ENCODE assay signal across 10 mouse cellular contexts in genomic region chr4:43979746-43980145, GRCm38 (mm10). TPM values are rescaled to one million over a fixed set of nuclear protein-coding genes. Genes with fewer than 3 reads are reported as not detected.
DNase-seq lines count a peak whose midpoint lies in the region; ATAC-seq lines count a peak whose summit lies in the region.
"Had no signal": no experiment of that assay in that cellular context is flagged by ENCODE, and none has a peak within 500 bp of the region (broad histone marks: within the 10 kb centered on the region; RNA-seq: fewer than 3 reads in every experiment).

No protein-coding gene starts in this region.

- WGBS in liver, embryonic 11.5 days, result 98% methylated on average over 3 of the region's 3 CpGs
- WGBS in forebrain, embryonic 11.5 days, result 80% methylated on average over 3 of the region's 3 CpGs

- no peak overlapping the region for H3K4me2 ChIP-seq in liver, embryonic 11.5 days
- H3K4me2 ChIP-seq in forebrain, embryonic 11.5 days (ENCODE audit: low read depth, low read length, severe bottlenecking), result no peak overlapping the region
- H3K4me2 ChIP-seq: neural tube, embryonic 12.5 days had no signal

- no peaks in the 10 kb centered on the region for H3K27me3 ChIP-seq in liver, embryonic 11.5 days (replicated peaks; ENCODE audit: control insufficient read depth, insufficient read depth, low read length)
- H3K27me3 ChIP-seq in forebrain, embryonic 11.5 days (ENCODE audit: control insufficient read depth, insufficient read depth, low read length), result peaks cover 3% of the 10 kb centered on the region; the same call in 1 of the 2 replicates
- H3K27me3 ChIP-seq: neural tube, embryonic 12.5 days had no signal

- no peak overlapping the region for H3K9ac ChIP-seq in liver, embryonic 11.5 days (ENCODE audit: low read depth, low read length)
- no peak overlapping the region for H3K9ac ChIP-seq in forebrain, embryonic 11.5 days (ENCODE audit: low read length)
- H3K9ac ChIP-seq: neural tube, embryonic 12.5 days had no signal

- no peak overlapping the region for H3K27ac ChIP-seq in liver, embryonic 11.5 days (ENCODE audit: low read depth, low read length)
- H3K27ac ChIP-seq in forebrain, embryonic 11.5 days (ENCODE audit: low read depth, low read length), result no peak overlapping the region
- H3K27ac ChIP-seq: neural tube, embryonic 12.5 days had no signal

- peak; percentile 2 for DNase-seq in liver
- DNase-seq in liver, embryonic 11.5 days (ENCODE audit: low spot score), result no peak
- peak; percentile 39 for DNase-seq in forebrain, embryonic 11.5 days (ENCODE audit: low spot score)
- DNase-seq in layer of hippocampus, postnatal 14 days (ENCODE audit: low spot score in 2 of 2), result peak; percentile 86 to 91
- peak; percentile 71 to 81 for DNase-seq in lung, postnatal 4 days
- DNase-seq in thymus, adult 18-20 months, result no peak

- no peaks in the 10 kb centered on the region for H3K9me3 ChIP-seq in liver, embryonic 11.5 days (ENCODE audit: control insufficient read depth, low read length)
- H3K9me3 ChIP-seq in forebrain, embryonic 11.5 days (ENCODE audit: control insufficient read depth, low read length), result no peaks in the 10 kb centered on the region
- H3K9me3 ChIP-seq: neural tube, embryonic 12.5 days had no signal

- peaks cover 3% of the 10 kb centered on the region; the same call in 1 of the 2 replicates for H3K36me3 ChIP-seq in liver, embryonic 11.5 days (ENCODE audit: control insufficient read depth, insufficient read depth, low read length)
- no peaks in the 10 kb centered on the region for H3K36me3 ChIP-seq in forebrain, embryonic 11.5 days (ENCODE audit: control insufficient read depth, insufficient read depth, low read length)

- ATAC-seq in liver, embryonic 11.5 days (replicated peaks; ENCODE audit: low FRiP score), result no peak
- ATAC-seq in cerebellum, adult (ENCODE audit: insufficient number of reproducible peaks, low FRiP score, low TSS enrichment), result peak; percentile 61; the same call in 1 of the 2 replicates
- ATAC-seq in forebrain, embryonic 11.5 days (replicated peaks; ENCODE audit: low FRiP score), result no peak
- no peak for ATAC-seq in erythroblast, adult 5-6 weeks (replicated peaks; ENCODE audit: low FRiP score, poor library complexity, severe bottlenecking)

- no peak overlapping the region for H3K4me3 ChIP-seq in liver, embryonic 11.5 days (ENCODE audit: low read depth, low read length)
- no peak overlapping the region for H3K4me3 ChIP-seq in forebrain, embryonic 11.5 days (ENCODE audit: low read depth, low read length)
- H3K4me3 ChIP-seq: neural tube, embryonic 12.5 days had no signal

- peaks cover 15% of the 10 kb centered on the region for H3K4me1 ChIP-seq in liver, embryonic 11.5 days (replicated peaks; ENCODE audit: control insufficient read depth, insufficient read depth, low read length)
- H3K4me1 ChIP-seq in forebrain, embryonic 11.5 days (replicated peaks; ENCODE audit: control insufficient read depth, insufficient read depth, low read length), result peaks cover 7% of the 10 kb centered on the region; the same call in 1 of the 2 replicates

RNA-seq across cellular contexts. Expression of gene Ccin, which starts 3.5 kb away (rescaled TPM):
- not detected in 2 replicates for polyA plus RNA-seq in liver, embryonic 11.5 days (2014; fragmentation: Nextera tagmentation; extraction: Ambion mirVana)
- polyA plus RNA-seq in forebrain, embryonic 11.5 days (2014; fragmentation: Nextera tagmentation; extraction: Ambion mirVana), result not detected in 2 replicates
- not detected for total RNA-seq in layer of hippocampus, postnatal 14 days (2021)
- total RNA-seq in erythroblast, adult 5-6 weeks (2015; ENCODE audit: low replicate concordance), result not detected in 2 replicates
- total RNA-seq in erythroblast, adult 5-6 weeks (2017; ENCODE audit: low replicate concordance), result not detected in 2 replicates
- polyA plus RNA-seq: heart, embryonic 14.5 days; neural tube, embryonic 12.5 days had no signal

RNA-seq across cellular contexts. Expression of gene Glipr2, which starts 22.5 kb away (rescaled TPM):
- polyA plus RNA-seq in liver, embryonic 11.5 days (2014; fragmentation: Nextera tagmentation; extraction: Ambion mirVana), result 71.4 and 81.6 TPM in 2 replicates
- polyA plus RNA-seq in forebrain, embryonic 11.5 days (2014; fragmentation: Nextera tagmentation; extraction: Ambion mirVana), result 75.5 and 79.1 TPM in 2 replicates
- 1 to 10 TPM; 1.6 to 1.7 TPM for total RNA-seq in layer of hippocampus, postnatal 14 days (2021)
- total RNA-seq in erythroblast, adult 5-6 weeks (2015; ENCODE audit: low replicate concordance), result 10.8 and 19.2 TPM in 2 replicates
- total RNA-seq in erythroblast, adult 5-6 weeks (2017; ENCODE audit: low replicate concordance), result 26.5 and 30.4 TPM in 2 replicates

RNA-seq across cellular contexts. Expression of gene Clta, which starts 24.5 kb away (rescaled TPM):
- polyA plus RNA-seq in liver, embryonic 11.5 days (2014; fragmentation: Nextera tagmentation; extraction: Ambion mirVana), result 215 and 216 TPM in 2 replicates
- 211 and 223 TPM in 2 replicates for polyA plus RNA-seq in forebrain, embryonic 11.5 days (2014; fragmentation: Nextera tagmentation; extraction: Ambion mirVana)
- total RNA-seq in layer of hippocampus, postnatal 14 days (2021), result 100 to 1,000 TPM; 289 to 299 TPM
- total RNA-seq in erythroblast, adult 5-6 weeks (2015; ENCODE audit: low replicate concordance), result 79.6 and 87.6 TPM in 2 replicates
- 85.4 and 105 TPM in 2 replicates for total RNA-seq in erythroblast, adult 5-6 weeks (2017; ENCODE audit: low replicate concordance)

Comparison
In these comparisons a context has a peak if more than half of its experiments do, and no peak if none do; other contexts are left out.
1. DNase-seq: peak in liver (single experiment), forebrain, embryonic 11.5 days (single experiment), layer of hippocampus, postnatal 14 days (2 of 2) and lung, postnatal 4 days (2 of 2); none in liver, embryonic 11.5 days (single experiment) and thymus, adult 18-20 months (0 of 2).
2. RNA of gene Glipr2, which starts 22.5 kb away (total RNA-seq): 10.8 to 30.4 TPM in erythroblast, adult 5-6 weeks; 1.6 to 1.7 TPM in layer of hippocampus, postnatal 14 days; every median in the first group is over 4 times any median in the second.